Mouse (Mus musculus): ENCODE results near the gene Tldc1. TPM values are rescaled to one million over a fixed set of nuclear protein-coding genes. Genes with fewer than 3 reads are reported as not detected.

Gene Tldc1
- polyA plus RNA-seq, 2 experiments = 1.3 to 2.7 TPM

DNA sequence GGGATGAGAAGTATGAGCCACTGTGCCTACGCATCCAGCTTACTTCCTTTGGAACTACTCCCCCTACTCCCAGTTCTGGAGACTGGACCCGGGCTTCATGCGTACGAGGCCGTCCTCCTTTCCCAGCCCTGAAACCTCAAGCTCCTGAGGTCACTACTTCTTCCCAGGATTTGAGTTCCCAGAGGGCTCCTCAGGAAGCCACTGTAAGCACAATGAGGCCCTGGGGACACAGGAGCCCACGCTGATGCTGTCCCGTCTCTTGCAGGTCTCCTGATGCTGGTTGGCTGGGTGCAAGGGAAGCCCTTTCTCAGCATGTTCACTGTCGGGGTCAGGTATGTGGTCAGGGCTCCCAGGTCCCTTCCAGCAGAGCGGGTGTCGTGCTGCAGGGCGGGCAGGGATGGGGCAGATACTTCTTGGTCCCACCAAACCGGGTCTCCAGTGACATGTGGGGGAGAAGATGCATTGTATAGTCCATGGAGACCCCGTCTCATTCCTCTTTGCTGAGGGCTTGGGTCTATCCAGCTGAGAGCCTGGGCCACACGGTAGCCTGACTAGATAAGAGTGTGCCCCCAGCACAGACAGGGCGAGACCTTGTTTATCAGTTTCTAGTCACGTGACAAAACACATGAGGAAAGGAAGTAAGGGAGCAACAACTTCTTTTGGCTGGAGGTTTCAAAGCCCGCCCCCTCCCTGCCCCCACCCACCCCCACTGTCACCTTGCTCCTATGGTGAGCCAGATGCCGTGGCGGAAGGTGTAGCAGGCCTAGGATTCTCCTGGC, 39.9 kb downstream of the Tldc1 start:
- Histone ChIP-seq H3K27me3 (ENCODE audit: control insufficient read depth, insufficient read depth, low read length) (no peaks in the 10 kb centered on the region), H3K27ac (no peak overlapping the region), H3K9ac (replicated peaks) (no peak overlapping the region), H3K4me3 (ENCODE audit: insufficient read depth in 1 of 2, low read depth in 2 of 2, low read length in 2 of 2) (no peak overlapping the region), H3K9me3 (ENCODE audit: control insufficient read depth, low read length) (no peaks in the 10 kb centered on the region), H3K4me1 (replicated peaks; ENCODE audit: control insufficient read depth in 2 of 2, insufficient read depth in 2 of 2, low read length in 1 of 2) (peaks cover 0 to 4% of the 10 kb centered on the region in 2 experiments; a peak in 2 of 4 replicates), H3K4me2 (ENCODE audit: low read depth) (no peak overlapping the region), H3K36me3 (replicated peaks; ENCODE audit: control insufficient read depth, insufficient read depth, low read depth) (no peaks in the 10 kb centered on the region)
- DNase-seq (ENCODE audit: low read depth in 3 of 3, low spot score in 3 of 3) (no peak), ATAC-seq (ENCODE audit: insufficient read depth) (peak; percentile 50; the same call in 1 of the 2 replicates)
- TF ChIP-seq CTCF (IDR thresholded peaks at IDR 0.05; ENCODE audit: low read depth) (no peak), EP300 (IDR thresholded peaks at IDR 0.05; ENCODE audit: low read depth) (no peak)
- 46% methylated on average over 19 of the region's 19 CpGs for WGBS (ENCODE audit: insufficient replicate concordance)

DNA sequence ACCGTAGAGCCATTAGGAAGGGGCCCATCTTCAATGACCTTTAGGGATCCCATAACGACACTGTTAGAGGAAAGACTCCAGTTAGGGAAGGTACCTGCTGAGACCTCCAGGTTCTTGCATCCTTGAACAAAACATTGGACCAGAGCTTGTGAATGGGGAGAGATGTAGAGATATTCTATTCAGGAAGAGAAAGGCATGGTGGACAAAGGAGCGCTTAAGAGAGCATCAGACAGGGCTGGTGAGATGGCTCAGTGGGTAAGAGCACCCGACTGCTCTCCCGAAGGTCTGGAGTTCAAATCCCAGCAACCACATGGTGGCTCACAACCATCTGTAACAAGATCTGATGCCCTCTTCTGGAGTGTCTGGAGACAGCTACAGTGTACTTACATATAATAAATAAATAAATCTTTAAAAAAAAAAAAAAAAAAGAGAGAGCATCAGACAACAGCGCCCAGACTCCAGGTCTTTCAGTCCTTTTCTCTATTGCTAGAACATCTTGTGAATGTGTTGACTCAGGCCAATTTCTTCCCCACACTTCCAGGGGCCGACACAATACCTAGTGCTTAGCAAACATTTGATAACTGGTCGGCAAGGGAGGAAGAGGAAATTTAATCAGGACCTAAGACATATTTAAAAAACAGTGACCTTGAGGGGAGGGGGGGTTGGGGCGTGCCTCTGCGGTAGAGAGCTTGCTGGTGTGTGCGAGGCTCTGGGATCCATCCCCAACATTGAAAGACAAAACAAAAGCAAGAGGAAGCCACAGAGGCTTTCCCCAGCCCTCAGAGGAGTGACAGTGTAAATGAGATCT, 40.9 kb downstream of the Tldc1 start:
- DNase-seq (ENCODE audit: low read depth in 3 of 3, low spot score in 3 of 3) = no peak
- no peaks in the 10 kb centered on the region for H3K36me3 ChIP-seq (replicated peaks; ENCODE audit: control insufficient read depth, insufficient read depth, low read depth)
- 53% methylated on average over 11 of the region's 11 CpGs for WGBS (ENCODE audit: insufficient replicate concordance)
- no peak overlapping the region for H3K4me3 ChIP-seq (ENCODE audit: insufficient read depth in 1 of 2, low read depth in 2 of 2, low read length in 2 of 2)
- H3K27me3 ChIP-seq (ENCODE audit: control insufficient read depth, insufficient read depth, low read length) = no peaks in the 10 kb centered on the region
- H3K9me3 ChIP-seq (ENCODE audit: control insufficient read depth, low read length) = no peaks in the 10 kb centered on the region
- H3K27ac ChIP-seq = no peak overlapping the region
- H3K9ac ChIP-seq (replicated peaks) = no peak overlapping the region
- H3K4me2 ChIP-seq (ENCODE audit: low read depth) = no peak overlapping the region
- H3K4me1 ChIP-seq (replicated peaks; ENCODE audit: control insufficient read depth in 2 of 2, insufficient read depth in 2 of 2, low read length in 1 of 2) = peaks cover 0 to 4% of the 10 kb centered on the region in 2 experiments; a peak in 2 of 4 replicates
- TF ChIP-seq CTCF (IDR thresholded peaks at IDR 0.05; ENCODE audit: low read depth) (no peak), EP300 (IDR thresholded peaks at IDR 0.05; ENCODE audit: low read depth) (no peak)
- 0 out of 2 replicates have a peak, but pooled peaks have one; percentile 15 for ATAC-seq (ENCODE audit: insufficient read depth)

DNA sequence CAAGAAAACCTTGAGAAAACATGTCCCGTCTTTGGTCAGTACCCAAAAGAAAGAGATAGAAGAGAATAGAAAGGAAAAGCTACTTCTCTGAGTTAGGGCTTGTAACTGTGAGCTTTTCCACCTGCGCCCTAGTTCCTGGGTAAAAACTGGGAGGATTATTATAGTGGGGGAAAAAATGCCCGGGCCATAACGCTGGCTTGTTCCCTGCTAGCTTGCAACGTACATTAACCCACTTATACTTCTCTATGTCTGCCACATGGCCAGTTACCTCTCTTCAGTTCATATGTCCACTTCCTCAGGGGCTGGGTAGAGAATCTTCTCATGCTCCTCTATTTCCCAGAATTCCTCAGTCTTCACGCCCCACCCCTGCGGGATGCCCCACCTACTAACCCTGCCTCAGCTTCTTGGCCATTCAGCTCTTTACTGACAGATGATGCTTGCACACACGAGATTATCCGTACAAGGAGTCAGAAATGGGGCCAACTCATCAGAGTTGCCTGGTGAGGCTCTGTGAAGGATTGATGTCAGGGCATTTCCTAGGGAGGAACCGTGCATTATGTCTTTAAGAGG, 41.8 kb downstream of the Tldc1 start:
- no peaks in the 10 kb centered on the region for H3K9me3 ChIP-seq (ENCODE audit: control insufficient read depth, low read length)
- DNase-seq (ENCODE audit: low read depth in 3 of 3, low spot score in 3 of 3) (no peak), ATAC-seq (ENCODE audit: insufficient read depth) (no peak)
- no peak overlapping the region for H3K4me2 ChIP-seq (ENCODE audit: low read depth)
- no peak for TF ChIP-seq CTCF (IDR thresholded peaks at IDR 0.05; ENCODE audit: low read depth)
- no peak for TF ChIP-seq EP300 (IDR thresholded peaks at IDR 0.05; ENCODE audit: low read depth)
- no peaks in the 10 kb centered on the region for H3K27me3 ChIP-seq (ENCODE audit: control insufficient read depth, insufficient read depth, low read length)
- 65% methylated on average over 10 of the region's 10 CpGs for whole genome bisulfite sequencing (ENCODE audit: insufficient replicate concordance)
- H3K36me3 ChIP-seq (replicated peaks; ENCODE audit: control insufficient read depth, insufficient read depth, low read depth) = no peaks in the 10 kb centered on the region
- no peak overlapping the region for H3K9ac ChIP-seq (replicated peaks)
- no peak overlapping the region for H3K27ac ChIP-seq
- no peak overlapping the region for H3K4me3 ChIP-seq (ENCODE audit: insufficient read depth in 1 of 2, low read depth in 2 of 2, low read length in 2 of 2)
- peaks cover 0 to 4% of the 10 kb centered on the region in 2 experiments; a peak in 2 of 4 replicates for H3K4me1 ChIP-seq (replicated peaks; ENCODE audit: control insufficient read depth in 2 of 2, insufficient read depth in 2 of 2, low read length in 1 of 2)

GRCm38 (mm10) chr8:119732072-119732471, 46.1 kb downstream of the Tldc1 start:
- no peaks in the 10 kb centered on the region for H3K27me3 ChIP-seq (ENCODE audit: control insufficient read depth, insufficient read depth, low read length)
- H3K4me3 ChIP-seq (ENCODE audit: insufficient read depth in 1 of 2, low read depth in 2 of 2, low read length in 2 of 2) = no peak overlapping the region
- no peaks in the 10 kb centered on the region for H3K36me3 ChIP-seq (replicated peaks; ENCODE audit: control insufficient read depth, insufficient read depth, low read depth)
- H3K4me2 ChIP-seq (ENCODE audit: low read depth) = no peak overlapping the region
- WGBS (ENCODE audit: insufficient replicate concordance) = 65% methylated on average over 13 of the region's 13 CpGs
- H3K4me1 ChIP-seq (replicated peaks; ENCODE audit: control insufficient read depth in 2 of 2, insufficient read depth in 2 of 2, low read length in 1 of 2) = peaks cover 0 to 3% of the 10 kb centered on the region in 2 experiments; a peak in 1 of 4 replicates
- no peak for DNase-seq (ENCODE audit: low read depth in 3 of 3, low spot score in 3 of 3)
- no peak overlapping the region for H3K27ac ChIP-seq
- H3K9me3 ChIP-seq (ENCODE audit: control insufficient read depth, low read length) = no peaks in the 10 kb centered on the region
- ATAC-seq (ENCODE audit: insufficient read depth) = no peak
- H3K9ac ChIP-seq (replicated peaks) = no peak overlapping the region
- TF ChIP-seq EP300 (IDR thresholded peaks at IDR 0.05; ENCODE audit: low read depth) = no peak
- no peak for TF ChIP-seq CTCF (IDR thresholded peaks at IDR 0.05; ENCODE audit: low read depth)

Measured in liver, embryonic 14.5 days (tissue).